Comparison of ENCODE assay signal across 18 mouse cellular contexts in the genomic region with DNA sequence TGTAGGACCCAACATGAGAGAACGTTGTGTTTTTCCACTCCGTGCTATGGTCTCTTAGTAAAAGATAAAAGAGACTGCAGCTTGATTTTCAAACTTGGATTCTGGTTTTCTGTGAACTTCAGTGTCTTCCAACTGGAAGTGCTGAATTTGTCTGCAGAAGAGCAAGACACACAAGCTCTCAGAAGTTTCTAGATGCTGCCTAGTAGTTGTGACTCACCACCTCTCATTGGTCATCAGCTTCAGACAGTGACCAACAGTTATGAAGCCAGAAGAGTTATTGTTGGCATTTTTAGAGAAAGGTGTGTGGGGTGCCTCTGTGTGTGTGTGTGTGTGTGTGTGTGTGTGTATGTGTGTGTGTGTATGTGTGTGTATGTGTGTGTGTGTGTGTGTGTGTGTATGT.
"Had no signal": no experiment of that assay in that cellular context is flagged by ENCODE, and none has a peak within 500 bp of the region (broad histone marks: within the 10 kb centered on the region; RNA-seq: fewer than 3 reads in every experiment).

No protein-coding gene starts in this region.

- H3K4me3 ChIP-seq: kidney, embryonic 15.5 days; limb, embryonic 12.5 days; limb, embryonic 15.5 days; liver, embryonic 12.5 days; liver, embryonic 15.5 days; lung, embryonic 15.5 days had no signal

- DNase-seq: kidney, adult 8-10 months; kidney, postnatal 10 days; kidney, postnatal 36 days; lung, adult 18-20 months; lung, postnatal 10 days; lung, postnatal 4 days; midbrain, embryonic 14.5 days; thymus, adult 2 months; thymus, postnatal 14 days; thymus, postnatal 4 days had no signal

- H3K4me2 ChIP-seq: kidney, embryonic 15.5 days; limb, embryonic 12.5 days; limb, embryonic 15.5 days; liver, embryonic 12.5 days; liver, embryonic 15.5 days; lung, embryonic 15.5 days; midbrain, embryonic 11.5 days had no signal

- H3K27me3 ChIP-seq: kidney, embryonic 15.5 days; limb, embryonic 12.5 days; limb, embryonic 15.5 days; liver, embryonic 12.5 days; liver, embryonic 15.5 days; lung, embryonic 15.5 days had no signal

- H3K9me3 ChIP-seq: kidney, embryonic 15.5 days; limb, embryonic 12.5 days; limb, embryonic 15.5 days; liver, embryonic 12.5 days; liver, embryonic 15.5 days; lung, embryonic 15.5 days had no signal

- H3K27ac ChIP-seq: kidney, embryonic 15.5 days; limb, embryonic 12.5 days; limb, embryonic 15.5 days; liver, embryonic 12.5 days; liver, embryonic 15.5 days; lung, embryonic 15.5 days; stomach, postnatal 0 days had no signal

- ATAC-seq: liver, embryonic 12.5 days had no signal

- H3K36me3 ChIP-seq: kidney, embryonic 15.5 days; limb, embryonic 12.5 days; limb, embryonic 15.5 days; liver, embryonic 12.5 days; liver, embryonic 15.5 days; lung, embryonic 15.5 days had no signal

- H3K9ac ChIP-seq: kidney, embryonic 15.5 days; limb, embryonic 12.5 days; limb, embryonic 15.5 days; liver, embryonic 12.5 days; liver, embryonic 15.5 days; lung, embryonic 15.5 days had no signal
